ENCODE assay signal across 9 mouse cellular contexts in the genomic region with DNA sequence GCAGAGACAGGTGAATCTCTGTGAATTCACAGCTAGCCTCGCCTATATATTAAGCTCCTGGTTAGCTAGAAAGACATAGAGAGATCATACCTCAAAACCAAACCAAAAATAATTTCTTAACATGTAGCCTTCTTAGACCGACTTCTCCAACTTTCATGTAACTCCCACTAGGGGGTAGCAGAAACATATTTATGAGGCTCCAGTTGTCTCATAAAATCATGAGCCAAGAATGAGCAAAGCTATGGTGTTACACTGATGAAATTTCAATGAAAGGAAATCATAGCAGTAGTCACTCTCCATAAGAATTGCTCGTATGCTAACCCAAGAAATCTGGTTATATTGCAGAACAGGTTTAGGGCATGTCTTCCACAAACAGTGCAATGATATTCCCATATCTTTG.
A peak's percentile ranks its signal among the peaks of the same experiment; 100 is the strongest.
DNase-seq lines count a peak whose midpoint lies in the region; ATAC-seq lines count a peak whose summit lies in the region.
"Had no signal": no experiment of that assay in that cellular context is flagged by ENCODE, and none has a peak within 500 bp of the region (broad histone marks: within the 10 kb centered on the region; RNA-seq: fewer than 3 reads in every experiment).

No protein-coding gene starts in this region.

- H3K9me3 ChIP-seq in heart, embryonic 10.5 days: no peaks in the 10 kb centered on the region
- no peaks in the 10 kb centered on the region for H3K9me3 ChIP-seq in forebrain, embryonic 13.5 days (replicated peaks)
- H3K9me3 ChIP-seq: limb, embryonic 15.5 days had no signal

- H3K9ac ChIP-seq in forebrain, embryonic 13.5 days: no peak overlapping the region
- H3K9ac ChIP-seq: limb, embryonic 15.5 days had no signal

- H3K4me3 ChIP-seq in heart, embryonic 10.5 days: no peak overlapping the region
- H3K4me3 ChIP-seq in forebrain, embryonic 13.5 days: no peak overlapping the region
- H3K4me3 ChIP-seq: limb, embryonic 15.5 days had no signal

- no peak overlapping the region for H3K4me2 ChIP-seq in forebrain, embryonic 13.5 days
- H3K4me2 ChIP-seq: limb, embryonic 15.5 days had no signal

- H3K36me3 ChIP-seq in heart, embryonic 10.5 days: no peaks in the 10 kb centered on the region
- no peaks in the 10 kb centered on the region for H3K36me3 ChIP-seq in forebrain, embryonic 13.5 days (ENCODE audit: poor library complexity, severe bottlenecking)
- H3K36me3 ChIP-seq: limb, embryonic 15.5 days had no signal

- H3K4me1 ChIP-seq in heart, embryonic 10.5 days: no peaks in the 10 kb centered on the region
- H3K4me1 ChIP-seq in forebrain, embryonic 13.5 days: no peaks in the 10 kb centered on the region
- H3K4me1 ChIP-seq: limb, embryonic 15.5 days had no signal

- peak; percentile 8 to 22 for DNase-seq in heart, adult 9 months (ENCODE audit: low spot score in 2 of 2)
- no peak for DNase-seq in heart, embryonic 10.5 days (ENCODE audit: low spot score)
- peak; percentile 24 to 34 for DNase-seq in right cerebral cortex, postnatal 10 days (ENCODE audit: low spot score in 2 of 2)
- DNase-seq in right cerebral cortex, postnatal 36 days (ENCODE audit: low spot score in 2 of 2): no peak
- peak; percentile 40 for DNase-seq in lung, postnatal 36 days
- no peak for DNase-seq in urinary bladder, postnatal 25 days (ENCODE audit: low spot score)
- DNase-seq in right cerebral cortex, postnatal 4 days: no peak

- H3K27me3 ChIP-seq in heart, embryonic 10.5 days (ENCODE audit: insufficient read depth, poor library complexity, severe bottlenecking): no peaks in the 10 kb centered on the region
- no peaks in the 10 kb centered on the region for H3K27me3 ChIP-seq in forebrain, embryonic 13.5 days
- H3K27me3 ChIP-seq: limb, embryonic 15.5 days had no signal

- peak; percentile 93 for ATAC-seq in forebrain, embryonic 13.5 days

- 37% methylated on average over 3 of the region's 3 CpGs for WGBS in heart, embryonic 10.5 days
- WGBS in forebrain, embryonic 13.5 days: 49% methylated on average over 3 of the region's 3 CpGs

- H3K27ac ChIP-seq in heart, embryonic 10.5 days: no peak overlapping the region
- no peak overlapping the region for H3K27ac ChIP-seq in forebrain, embryonic 13.5 days
- H3K27ac ChIP-seq: limb, embryonic 15.5 days had no signal

Comparison
In these comparisons a context has a peak if more than half of its experiments do, and no peak if none do; other contexts are left out.
1. DNase-seq: peak in heart, adult 9 months (2 of 2), right cerebral cortex, postnatal 10 days (2 of 2) and lung, postnatal 36 days (single experiment); none in heart, embryonic 10.5 days (single experiment), right cerebral cortex, postnatal 36 days (0 of 2), urinary bladder, postnatal 25 days (single experiment) and right cerebral cortex, postnatal 4 days (single experiment).